Mouse (Mus musculus): ENCODE results near the gene Ppp1r9a. TPM values are rescaled to one million over a fixed set of nuclear protein-coding genes. Genes with fewer than 3 reads are reported as not detected.

Ppp1r9a gene
- polyA plus RNA-seq, 2 experiments: 2.6 to 3.0 TPM

GRCm38 (mm10) chr6:5104238-5104637 is 201.5 kb downstream of the Ppp1r9a start:
- no peaks in the 10 kb centered on the region for H3K27me3 ChIP-seq (ENCODE audit: control insufficient read depth, insufficient read depth, low read length)
- ATAC-seq (ENCODE audit: insufficient read depth) (no peak), DNase-seq (ENCODE audit: low read depth in 3 of 3, low spot score in 3 of 3) (no peak)
- 78% methylated on average over 7 of the region's 7 CpGs for WGBS (ENCODE audit: insufficient replicate concordance)
- no peak overlapping the region for H3K4me2 ChIP-seq (ENCODE audit: low read depth)
- H3K36me3 ChIP-seq (replicated peaks; ENCODE audit: control insufficient read depth, insufficient read depth, low read depth): no peaks in the 10 kb centered on the region
- H3K4me1 ChIP-seq (replicated peaks; ENCODE audit: control insufficient read depth in 2 of 2, insufficient read depth in 2 of 2, low read length in 1 of 2): peaks cover 0 to 9% of the 10 kb centered on the region in 2 experiments; a peak in 2 of 4 replicates
- TF ChIP-seq CTCF (IDR thresholded peaks at IDR 0.05; ENCODE audit: low read depth) (no peak), EP300 (IDR thresholded peaks at IDR 0.05; ENCODE audit: low read depth) (no peak)
- no peak overlapping the region for H3K27ac ChIP-seq
- no peaks in the 10 kb centered on the region for H3K9me3 ChIP-seq (ENCODE audit: control insufficient read depth, low read length)
- H3K9ac ChIP-seq (replicated peaks): no peak overlapping the region
- H3K4me3 ChIP-seq (ENCODE audit: insufficient read depth in 1 of 2, low read depth in 2 of 2, low read length in 2 of 2): no peak overlapping the region

- DNase-seq (ENCODE audit: low read depth in 3 of 3, low spot score in 3 of 3) (no peak), ATAC-seq (ENCODE audit: insufficient read depth) (no peak)
- no peaks in the 10 kb centered on the region for H3K27me3 ChIP-seq (ENCODE audit: control insufficient read depth, insufficient read depth, low read length)
- no peak overlapping the region for H3K9ac ChIP-seq (replicated peaks)
- H3K27ac ChIP-seq: no peak overlapping the region
- TF ChIP-seq EP300 (IDR thresholded peaks at IDR 0.05; ENCODE audit: low read depth) (no peak), CTCF (IDR thresholded peaks at IDR 0.05; ENCODE audit: low read depth) (no peak)
- peaks cover 0 to 14% of the 10 kb centered on the region in 2 experiments; a peak in 2 of 4 replicates for H3K4me1 ChIP-seq (replicated peaks; ENCODE audit: control insufficient read depth in 2 of 2, insufficient read depth in 2 of 2, low read length in 1 of 2)
- H3K4me2 ChIP-seq (ENCODE audit: low read depth): no peak overlapping the region
- no peak overlapping the region for H3K4me3 ChIP-seq (ENCODE audit: insufficient read depth in 1 of 2, low read depth in 2 of 2, low read length in 2 of 2)
- 64% methylated on average over 3 of the region's 3 CpGs for WGBS (ENCODE audit: insufficient replicate concordance)
- no peaks in the 10 kb centered on the region for H3K36me3 ChIP-seq (replicated peaks; ENCODE audit: control insufficient read depth, insufficient read depth, low read depth)
- H3K9me3 ChIP-seq (ENCODE audit: control insufficient read depth, low read length): no peaks in the 10 kb centered on the region
Observed at GRCm38 (mm10) chr6:5108494-5108893, 205.8 kb downstream of the Ppp1r9a start.

GRCm38 (mm10) chr6:5109925-5110714 is 207.4 kb downstream of the Ppp1r9a start:
- Histone ChIP-seq H3K27me3 (ENCODE audit: control insufficient read depth, insufficient read depth, low read length) (no peaks in the 10 kb centered on the region), H3K4me2 (ENCODE audit: low read depth) (peak overlapping the region; percentile 60), H3K9me3 (ENCODE audit: control insufficient read depth, low read length) (no peaks in the 10 kb centered on the region), H3K36me3 (replicated peaks; ENCODE audit: control insufficient read depth, insufficient read depth, low read depth) (no peaks in the 10 kb centered on the region), H3K4me3 (ENCODE audit: insufficient read depth in 1 of 2, low read depth in 2 of 2, low read length in 2 of 2) (peak overlapping the region in 1 of 2 experiments; percentile 35; a peak in 3 of 4 replicates), H3K27ac (no peak overlapping the region), H3K4me1 (replicated peaks; ENCODE audit: control insufficient read depth in 2 of 2, insufficient read depth in 2 of 2, low read length in 1 of 2) (peaks cover 0 to 10% of the 10 kb centered on the region in 2 experiments; a peak in 2 of 4 replicates), H3K9ac (replicated peaks) (no peak overlapping the region)
- 9% methylated on average over 18 of the region's 18 CpGs for WGBS (ENCODE audit: insufficient replicate concordance)
- ATAC-seq (ENCODE audit: insufficient read depth): peak; percentile 91
- DNase-seq (ENCODE audit: low read depth in 3 of 3, low spot score in 3 of 3): peak; percentile 57 to 61 (median 60)
- TF ChIP-seq EP300 (IDR thresholded peaks at IDR 0.05; ENCODE audit: low read depth): no peak
- TF ChIP-seq CTCF (IDR thresholded peaks at IDR 0.05; ENCODE audit: low read depth): peak; percentile 99

- no peak for TF ChIP-seq EP300 (IDR thresholded peaks at IDR 0.05; ENCODE audit: low read depth)
- no peak for TF ChIP-seq CTCF (IDR thresholded peaks at IDR 0.05; ENCODE audit: low read depth)
- no peaks in the 10 kb centered on the region for H3K9me3 ChIP-seq (ENCODE audit: control insufficient read depth, low read length)
- H3K36me3 ChIP-seq (replicated peaks; ENCODE audit: control insufficient read depth, insufficient read depth, low read depth): no peaks in the 10 kb centered on the region
- 13% methylated on average over 3 of the region's 3 CpGs for WGBS (ENCODE audit: insufficient replicate concordance)
- ATAC-seq (ENCODE audit: insufficient read depth): no peak; the same call in 1 of the 2 replicates
- H3K4me3 ChIP-seq (ENCODE audit: insufficient read depth in 1 of 2, low read depth in 2 of 2, low read length in 2 of 2): no peak overlapping the region
- no peak overlapping the region for H3K9ac ChIP-seq (replicated peaks)
- no peaks in the 10 kb centered on the region for H3K27me3 ChIP-seq (ENCODE audit: control insufficient read depth, insufficient read depth, low read length)
- H3K27ac ChIP-seq: no peak overlapping the region
- peak overlapping the region; percentile 60; the same call in 1 of the 2 replicates for H3K4me2 ChIP-seq (ENCODE audit: low read depth)
- peaks cover 0 to 10% of the 10 kb centered on the region in 2 experiments; a peak in 2 of 4 replicates for H3K4me1 ChIP-seq (replicated peaks; ENCODE audit: control insufficient read depth in 2 of 2, insufficient read depth in 2 of 2, low read length in 1 of 2)
- no peak for DNase-seq (ENCODE audit: low read depth in 3 of 3, low spot score in 3 of 3)
Observed at GRCm38 (mm10) chr6:5110715-5111048, 208.0 kb downstream of the Ppp1r9a start.

GRCm38 (mm10) chr6:5113103-5113502 is 210.4 kb downstream of the Ppp1r9a start:
- ATAC-seq (ENCODE audit: insufficient read depth) (peak; percentile 22; the same call in 1 of the 2 replicates), DNase-seq (ENCODE audit: low read depth in 3 of 3, low spot score in 3 of 3) (peak in 1 of 3 experiments; percentile 18)
- Histone ChIP-seq H3K4me3 (ENCODE audit: insufficient read depth in 1 of 2, low read depth in 2 of 2, low read length in 2 of 2) (no peak overlapping the region), H3K27me3 (ENCODE audit: control insufficient read depth, insufficient read depth, low read length) (no peaks in the 10 kb centered on the region), H3K4me1 (replicated peaks; ENCODE audit: control insufficient read depth in 2 of 2, insufficient read depth in 2 of 2, low read length in 1 of 2) (peaks cover 0 to 10% of the 10 kb centered on the region in 2 experiments; a peak in 2 of 4 replicates), H3K9me3 (ENCODE audit: control insufficient read depth, low read length) (no peaks in the 10 kb centered on the region), H3K27ac (no peak overlapping the region), H3K4me2 (ENCODE audit: low read depth) (no peak overlapping the region), H3K36me3 (replicated peaks; ENCODE audit: control insufficient read depth, insufficient read depth, low read depth) (no peaks in the 10 kb centered on the region), H3K9ac (replicated peaks) (no peak overlapping the region)
- WGBS (ENCODE audit: insufficient replicate concordance): 34% methylated on average over 8 of the region's 8 CpGs
- TF ChIP-seq CTCF (IDR thresholded peaks at IDR 0.05; ENCODE audit: low read depth) (no peak), EP300 (IDR thresholded peaks at IDR 0.05; ENCODE audit: low read depth) (no peak)
